Mouse (Mus musculus): ENCODE results near the gene Rhob. TPM values are rescaled to one million over a fixed set of nuclear protein-coding genes. Genes with fewer than 3 reads are reported as not detected.

Gene Rhob
- 0.83 and 1.1 TPM in 2 replicates for polyA plus RNA-seq (2012)

DNA sequence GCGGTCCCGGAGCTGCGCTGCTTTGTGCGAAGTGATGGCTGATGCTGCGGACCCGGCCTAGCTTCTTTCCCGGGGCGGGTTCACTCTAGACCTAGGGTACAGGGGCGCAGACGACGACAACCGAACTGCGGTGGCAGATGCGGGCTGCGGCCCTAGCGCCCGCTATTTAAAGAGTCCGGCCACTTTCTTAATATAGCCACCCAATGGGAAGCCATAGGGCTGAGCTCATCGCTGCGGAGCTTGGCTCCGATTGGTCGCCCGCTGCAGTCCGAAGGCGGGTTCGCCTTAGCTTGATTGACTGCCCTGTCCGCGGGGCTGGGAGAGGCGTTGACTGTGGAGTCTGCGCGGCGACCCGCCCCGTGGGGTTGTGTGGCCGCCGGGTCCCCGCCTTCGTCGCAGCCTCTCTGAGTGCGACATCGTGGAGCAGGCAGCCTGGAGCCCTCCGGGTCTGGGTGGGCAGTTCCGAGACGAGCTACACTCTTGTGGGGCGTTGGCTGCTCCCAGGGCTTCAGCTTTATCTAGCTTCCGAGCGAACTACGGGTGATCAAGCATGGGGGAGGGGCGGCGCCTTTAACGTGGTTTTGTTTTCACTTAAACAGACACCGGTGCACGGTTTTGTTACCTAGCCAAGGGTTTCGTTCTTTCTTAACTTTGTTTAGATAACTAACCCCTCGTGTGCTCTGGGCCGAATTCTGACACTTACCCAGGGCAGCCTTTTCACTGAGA, at the start of gene Rhob:
TSS of gene Rhob (minus strand) at position 139 of the 726 bp plus-strand sequence.
- no peaks in the 10 kb centered on the region for H3K36me3 ChIP-seq (ENCODE audit: control insufficient read depth)
- TF ChIP-seq GATA1 (IDR thresholded peaks at IDR 0.05; ENCODE audit: low read length) (no peak), TAL1 (IDR thresholded peaks at IDR 0.05; ENCODE audit: low read length) (no peak)
- peaks cover 23% of the 10 kb centered on the region for H3K4me1 ChIP-seq (ENCODE audit: control insufficient read depth)
- H3K27me3 ChIP-seq (ENCODE audit: control insufficient read depth): peaks cover 29% of the 10 kb centered on the region
- H3K4me3 ChIP-seq (replicated peaks): peak within 1 kb of the TSS; percentile 67
- H3K9me3 ChIP-seq (ENCODE audit: control insufficient read depth, low read length): no peaks in the 10 kb centered on the region

DNA sequence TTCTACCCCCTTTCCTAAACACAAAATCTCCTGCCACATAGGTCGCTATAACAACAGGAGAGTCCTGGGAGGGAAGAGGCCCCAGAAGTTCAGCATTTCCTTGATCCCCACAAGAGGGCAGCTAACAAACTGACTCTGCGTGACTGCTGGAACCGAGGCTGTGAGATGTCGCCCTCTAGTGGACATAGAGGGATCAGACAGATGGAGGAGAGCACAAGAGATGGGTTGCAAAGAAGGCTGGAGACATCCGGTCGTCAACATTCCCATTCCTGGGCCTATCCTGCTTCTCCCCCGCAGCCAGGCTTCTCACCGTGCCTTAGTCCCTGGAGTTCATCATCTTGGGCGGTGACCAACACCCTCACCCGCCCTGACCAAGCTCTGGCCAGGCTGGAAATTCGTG, 47.5 kb upstream of the Rhob start:
- Histone ChIP-seq H3K27me3 (ENCODE audit: control insufficient read depth) (no peaks in the 10 kb centered on the region), H3K4me3 (replicated peaks) (no peak overlapping the region), H3K36me3 (ENCODE audit: control insufficient read depth) (no peaks in the 10 kb centered on the region), H3K4me1 (ENCODE audit: control insufficient read depth) (no peaks in the 10 kb centered on the region), H3K9me3 (ENCODE audit: control insufficient read depth, low read length) (no peaks in the 10 kb centered on the region)
- TF ChIP-seq TAL1 (IDR thresholded peaks at IDR 0.05; ENCODE audit: low read length) (no peak), GATA1 (IDR thresholded peaks at IDR 0.05; ENCODE audit: low read length) (no peak)

DNA sequence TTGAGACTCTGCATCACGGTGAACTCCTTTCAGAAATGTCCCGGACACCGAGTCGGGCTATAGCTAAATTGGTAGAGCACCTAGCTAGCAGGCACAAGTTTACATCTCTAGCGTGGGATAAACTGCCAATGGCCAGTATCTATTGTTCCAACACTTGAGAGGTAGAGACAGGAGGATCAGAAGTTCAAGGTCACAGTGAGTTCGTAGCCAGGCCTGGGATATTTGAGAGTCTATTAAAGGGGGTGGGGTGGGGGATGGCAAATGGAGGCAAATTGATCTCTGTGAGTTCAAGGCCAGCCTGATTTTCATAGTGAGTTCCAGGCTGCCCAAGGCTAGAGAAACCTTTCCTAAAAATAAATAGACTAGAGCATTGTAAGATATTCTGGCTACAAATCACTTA, 47.0 kb upstream of the Rhob start:
- TF ChIP-seq GATA1 (IDR thresholded peaks at IDR 0.05; ENCODE audit: low read length): no peak
- TF ChIP-seq TAL1 (IDR thresholded peaks at IDR 0.05; ENCODE audit: low read length): no peak
- H3K9me3 ChIP-seq (ENCODE audit: control insufficient read depth, low read length): no peaks in the 10 kb centered on the region
- H3K4me1 ChIP-seq (ENCODE audit: control insufficient read depth): no peaks in the 10 kb centered on the region
- H3K36me3 ChIP-seq (ENCODE audit: control insufficient read depth): no peaks in the 10 kb centered on the region
- no peak overlapping the region for H3K4me3 ChIP-seq (replicated peaks)
- no peaks in the 10 kb centered on the region for H3K27me3 ChIP-seq (ENCODE audit: control insufficient read depth)

DNA sequence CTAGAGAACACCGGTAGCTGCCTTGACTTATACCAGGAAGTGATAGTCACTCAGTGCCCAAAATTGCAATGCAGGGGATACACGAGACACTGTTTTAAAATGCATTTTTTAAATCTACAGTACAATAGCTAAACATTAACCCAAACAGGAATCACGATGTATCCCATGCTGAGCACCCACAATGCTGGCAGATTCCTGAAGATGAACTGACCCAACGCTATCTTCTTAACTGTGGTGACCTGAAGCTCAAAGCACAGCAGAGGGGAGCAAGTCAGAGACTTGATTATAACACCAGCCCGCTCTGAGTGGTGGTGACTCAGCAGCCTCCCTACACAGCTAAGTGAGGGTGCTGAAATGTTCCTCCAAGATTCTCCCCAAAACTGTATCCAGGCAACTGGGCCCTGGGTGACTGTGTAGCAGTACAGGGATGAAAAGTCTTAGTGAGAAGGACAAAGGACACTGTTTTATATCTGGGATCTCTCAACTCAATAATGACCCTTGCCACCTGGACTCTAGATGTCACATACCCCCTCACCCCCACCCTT, 45.3 kb upstream of the Rhob start:
- no peaks in the 10 kb centered on the region for H3K36me3 ChIP-seq (ENCODE audit: control insufficient read depth)
- no peaks in the 10 kb centered on the region for H3K9me3 ChIP-seq (ENCODE audit: control insufficient read depth, low read length)
- no peaks in the 10 kb centered on the region for H3K27me3 ChIP-seq (ENCODE audit: control insufficient read depth)
- no peaks in the 10 kb centered on the region for H3K4me1 ChIP-seq (ENCODE audit: control insufficient read depth)
- no peak for TF ChIP-seq GATA1 (IDR thresholded peaks at IDR 0.05; ENCODE audit: low read length)
- no peak for TF ChIP-seq TAL1 (IDR thresholded peaks at IDR 0.05; ENCODE audit: low read length)
- H3K4me3 ChIP-seq (replicated peaks): no peak overlapping the region

DNA sequence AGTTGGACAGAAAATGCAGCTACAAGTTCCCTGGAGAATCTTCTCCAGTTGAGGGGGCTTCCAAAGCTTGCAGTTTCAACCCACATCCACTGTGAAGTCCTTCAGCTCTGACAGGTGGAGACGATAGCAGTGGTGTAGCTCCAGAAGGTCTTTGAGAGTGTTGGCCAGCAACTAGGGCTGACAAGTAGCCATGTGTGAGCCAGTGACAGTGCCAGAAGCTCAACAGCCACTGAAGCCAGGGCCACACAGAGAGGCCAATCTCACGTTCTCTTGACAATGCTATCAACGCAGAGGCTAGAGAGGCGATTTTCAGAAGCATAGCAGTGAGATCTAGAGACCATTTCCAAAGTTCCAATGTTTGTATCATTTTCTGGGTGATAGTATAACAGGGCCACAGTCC, 42.6 kb upstream of the Rhob start:
- H3K27me3 ChIP-seq (ENCODE audit: control insufficient read depth): no peaks in the 10 kb centered on the region
- H3K36me3 ChIP-seq (ENCODE audit: control insufficient read depth): no peaks in the 10 kb centered on the region
- no peaks in the 10 kb centered on the region for H3K4me1 ChIP-seq (ENCODE audit: control insufficient read depth)
- H3K4me3 ChIP-seq (replicated peaks): no peak overlapping the region
- H3K9me3 ChIP-seq (ENCODE audit: control insufficient read depth, low read length): no peaks in the 10 kb centered on the region
- TF ChIP-seq GATA1 (IDR thresholded peaks at IDR 0.05; ENCODE audit: low read length) (no peak), TAL1 (IDR thresholded peaks at IDR 0.05; ENCODE audit: low read length) (no peak)

DNA sequence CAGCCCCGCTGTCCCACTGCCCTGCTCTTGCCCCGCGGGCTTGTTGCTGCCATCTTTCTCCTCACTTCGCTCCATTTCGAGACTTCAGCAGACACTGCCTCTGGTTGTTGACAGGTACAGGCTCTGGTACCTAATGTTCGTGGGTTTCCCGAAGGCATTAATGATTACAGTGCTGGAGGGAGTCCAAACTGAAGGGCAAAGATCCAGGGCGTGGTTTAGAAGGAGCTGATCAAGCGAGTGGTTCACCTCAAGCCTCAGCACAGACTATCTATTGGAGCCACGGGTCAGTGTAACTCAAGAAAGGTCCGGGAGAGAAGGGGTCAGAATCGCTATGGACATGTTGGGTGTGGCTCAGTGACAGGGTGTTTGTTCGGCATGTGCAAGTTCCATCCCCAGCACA, 39.7 kb upstream of the Rhob start:
- Histone ChIP-seq H3K4me3 (replicated peaks) (no peak overlapping the region), H3K9me3 (ENCODE audit: control insufficient read depth, low read length) (no peaks in the 10 kb centered on the region), H3K27me3 (ENCODE audit: control insufficient read depth) (no peaks in the 10 kb centered on the region), H3K36me3 (ENCODE audit: control insufficient read depth) (no peaks in the 10 kb centered on the region), H3K4me1 (ENCODE audit: control insufficient read depth) (no peaks in the 10 kb centered on the region)
- TF ChIP-seq GATA1 (IDR thresholded peaks at IDR 0.05; ENCODE audit: low read length): no peak
- no peak for TF ChIP-seq TAL1 (IDR thresholded peaks at IDR 0.05; ENCODE audit: low read length)

DNA sequence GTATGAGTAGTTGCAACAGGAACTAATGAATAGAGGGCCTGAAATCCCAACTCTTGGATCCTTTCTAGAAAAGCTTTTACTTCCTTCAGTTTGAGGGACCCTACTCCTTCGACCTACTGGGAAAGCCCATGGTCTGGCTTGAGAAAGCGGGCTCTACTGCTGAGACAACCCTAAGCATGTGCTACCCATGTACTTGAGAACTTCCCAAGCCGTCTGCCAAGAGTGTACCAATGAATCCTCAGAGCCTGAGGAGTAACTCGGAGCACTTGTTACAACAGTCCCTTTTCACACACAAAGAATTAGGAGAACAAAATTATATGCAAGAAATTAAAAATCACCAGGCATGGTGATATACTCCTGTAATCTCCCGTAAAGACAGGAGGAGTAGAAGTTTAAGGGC, 37.5 kb upstream of the Rhob start:
- TF ChIP-seq GATA1 (IDR thresholded peaks at IDR 0.05; ENCODE audit: low read length) (no peak), TAL1 (IDR thresholded peaks at IDR 0.05; ENCODE audit: low read length) (no peak)
- Histone ChIP-seq H3K4me3 (replicated peaks) (no peak overlapping the region), H3K36me3 (ENCODE audit: control insufficient read depth) (no peaks in the 10 kb centered on the region), H3K4me1 (ENCODE audit: control insufficient read depth) (no peaks in the 10 kb centered on the region), H3K27me3 (ENCODE audit: control insufficient read depth) (no peaks in the 10 kb centered on the region), H3K9me3 (ENCODE audit: control insufficient read depth, low read length) (no peaks in the 10 kb centered on the region)

DNA sequence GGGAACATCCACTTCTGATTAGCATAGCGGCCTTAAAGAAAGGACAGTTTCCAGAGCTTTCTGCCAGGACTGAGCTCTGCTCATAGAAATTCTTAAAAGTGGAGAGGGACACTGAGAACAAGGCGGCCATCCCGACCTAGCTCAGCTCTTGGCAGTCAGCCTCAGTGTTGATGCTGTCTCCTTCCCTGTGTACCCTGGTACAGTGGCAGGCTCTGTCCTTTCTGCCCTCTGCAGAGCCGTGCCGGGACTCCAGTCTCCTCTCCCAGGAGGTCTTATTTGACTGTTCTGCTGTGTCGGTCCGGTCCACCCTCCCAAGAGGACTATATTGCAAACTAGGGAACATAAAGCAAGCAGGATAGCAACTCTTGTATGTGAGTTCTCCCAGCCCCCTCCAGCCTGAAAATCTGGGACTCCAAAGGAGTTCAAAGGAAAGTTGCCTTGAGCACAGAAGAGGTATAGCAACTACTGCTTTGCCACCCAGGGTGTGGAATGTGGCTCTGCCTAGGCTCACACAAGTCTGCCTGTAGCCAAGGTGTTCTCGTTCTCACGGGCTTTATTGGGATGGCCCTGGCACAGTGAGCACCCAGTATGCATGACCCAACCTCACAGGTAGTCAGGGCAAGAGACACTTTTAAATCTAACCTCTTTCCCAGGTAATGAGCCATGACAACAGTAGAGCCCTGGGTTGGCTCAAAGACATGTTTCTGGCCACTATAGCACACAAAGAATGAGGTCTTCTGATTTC, 36.6 kb upstream of the Rhob start:
- Histone ChIP-seq H3K36me3 (ENCODE audit: control insufficient read depth) (no peaks in the 10 kb centered on the region), H3K27me3 (ENCODE audit: control insufficient read depth) (no peaks in the 10 kb centered on the region), H3K9me3 (ENCODE audit: control insufficient read depth, low read length) (no peaks in the 10 kb centered on the region), H3K4me1 (ENCODE audit: control insufficient read depth) (no peaks in the 10 kb centered on the region), H3K4me3 (replicated peaks) (no peak overlapping the region)
- TF ChIP-seq TAL1 (IDR thresholded peaks at IDR 0.05; ENCODE audit: low read length) (no peak), GATA1 (IDR thresholded peaks at IDR 0.05; ENCODE audit: low read length) (no peak)

DNA sequence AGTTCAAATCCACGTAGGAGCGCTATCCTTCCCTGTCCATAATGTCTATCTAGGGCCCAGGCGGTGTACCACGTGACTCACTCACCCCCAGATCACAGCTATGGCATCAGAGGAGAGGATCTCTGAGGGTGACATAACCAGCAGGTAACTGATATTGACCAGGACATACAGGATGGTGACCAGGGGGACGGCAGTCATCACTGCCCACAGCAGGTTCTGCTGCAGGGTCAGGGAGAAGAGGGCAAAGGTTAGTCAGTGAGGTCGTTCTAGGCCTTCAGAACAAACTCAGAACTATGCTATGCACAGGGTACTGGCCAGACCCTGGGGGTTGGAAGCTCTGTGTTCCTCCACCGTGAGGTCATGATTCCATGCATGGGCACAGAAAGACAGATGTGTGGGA, 35.8 kb upstream of the Rhob start:
- no peaks in the 10 kb centered on the region for H3K9me3 ChIP-seq (ENCODE audit: control insufficient read depth, low read length)
- H3K36me3 ChIP-seq (ENCODE audit: control insufficient read depth): no peaks in the 10 kb centered on the region
- H3K27me3 ChIP-seq (ENCODE audit: control insufficient read depth): no peaks in the 10 kb centered on the region
- TF ChIP-seq GATA1 (IDR thresholded peaks at IDR 0.05; ENCODE audit: low read length) (no peak), TAL1 (IDR thresholded peaks at IDR 0.05; ENCODE audit: low read length) (no peak)
- H3K4me3 ChIP-seq (replicated peaks): no peak overlapping the region
- H3K4me1 ChIP-seq (ENCODE audit: control insufficient read depth): no peaks in the 10 kb centered on the region
